Mouse (Mus musculus): ENCODE measurements around the gene Aldh6a1. TPM values are rescaled to one million over a fixed set of nuclear protein-coding genes. Genes with fewer than 3 reads are reported as not detected.

Aldh6a1 gene
- polyA plus RNA-seq, 1 experiment from 2014 or later = 27.3 TPM

- no peak for ATAC-seq (ENCODE audit: low FRiP score, low read depth)
- 95% methylated on average over 4 of the region's 4 CpGs for WGBS
Observed at GRCm38 (mm10) chr12:84392681-84393080, 58.1 kb downstream of the Aldh6a1 start.

GRCm38 (mm10) chr12:84390336-84390735 lies 60.5 kb downstream of the Aldh6a1 start:
- no peak for ATAC-seq (ENCODE audit: low FRiP score, low read depth)
- 83% methylated on average over 6 of the region's 6 CpGs for WGBS

More at GRCm38 (mm10) chr12:84392681-84393080, 58.1 kb downstream of the Aldh6a1 start:
- H3K36me3 ChIP-seq = no peaks in the 10 kb centered on the region
- H3K27me3 ChIP-seq = no peaks in the 10 kb centered on the region
- no peak overlapping the region for H3K9ac ChIP-seq (replicated peaks)
- H3K4me3 ChIP-seq = no peak overlapping the region
- no peak overlapping the region for H3K4me2 ChIP-seq (replicated peaks)
- H3K9me3 ChIP-seq = no peaks in the 10 kb centered on the region
- no peaks in the 10 kb centered on the region for H3K4me1 ChIP-seq
- no peak overlapping the region for H3K27ac ChIP-seq (replicated peaks)

GRCm38 (mm10) chr12:84388774-84389400 lies 61.9 kb downstream of the Aldh6a1 start:
- no peak overlapping the region for H3K27ac ChIP-seq (replicated peaks)
- H3K9ac ChIP-seq (replicated peaks) = no peak overlapping the region
- H3K27me3 ChIP-seq = no peaks in the 10 kb centered on the region
- no peaks in the 10 kb centered on the region for H3K36me3 ChIP-seq
- 78% methylated on average over 14 of the region's 14 CpGs for WGBS
- no peak for ATAC-seq (ENCODE audit: low FRiP score, low read depth)
- no peak overlapping the region for H3K4me3 ChIP-seq
- H3K9me3 ChIP-seq = no peaks in the 10 kb centered on the region
- no peak overlapping the region for H3K4me2 ChIP-seq (replicated peaks)
- no peaks in the 10 kb centered on the region for H3K4me1 ChIP-seq

More at GRCm38 (mm10) chr12:84390336-84390735, 60.5 kb downstream of the Aldh6a1 start:
- H3K9ac ChIP-seq (replicated peaks) = no peak overlapping the region
- no peaks in the 10 kb centered on the region for H3K9me3 ChIP-seq
- no peak overlapping the region for H3K4me2 ChIP-seq (replicated peaks)
- no peaks in the 10 kb centered on the region for H3K4me1 ChIP-seq
- H3K36me3 ChIP-seq = no peaks in the 10 kb centered on the region
- no peak overlapping the region for H3K27ac ChIP-seq (replicated peaks)
- no peaks in the 10 kb centered on the region for H3K27me3 ChIP-seq
- H3K4me3 ChIP-seq = no peak overlapping the region

- no peak overlapping the region for H3K4me3 ChIP-seq
- ATAC-seq (ENCODE audit: low FRiP score, low read depth) = no peak
- H3K4me2 ChIP-seq (replicated peaks) = no peak overlapping the region
- no peaks in the 10 kb centered on the region for H3K9me3 ChIP-seq
- no peaks in the 10 kb centered on the region for H3K4me1 ChIP-seq
- no peak overlapping the region for H3K27ac ChIP-seq (replicated peaks)
- H3K9ac ChIP-seq (replicated peaks) = no peak overlapping the region
- 81% methylated on average over 8 of the region's 8 CpGs for WGBS
- no peaks in the 10 kb centered on the region for H3K36me3 ChIP-seq
- H3K27me3 ChIP-seq = no peaks in the 10 kb centered on the region
Observed at GRCm38 (mm10) chr12:84388097-84388496, 62.7 kb downstream of the Aldh6a1 start.

GRCm38 (mm10) chr12:84385408-84385807 lies 65.4 kb downstream of the Aldh6a1 start:
- Histone ChIP-seq H3K27me3 (no peaks in the 10 kb centered on the region), H3K9me3 (no peaks in the 10 kb centered on the region), H3K4me2 (replicated peaks) (no peak overlapping the region), H3K4me1 (no peaks in the 10 kb centered on the region), H3K9ac (replicated peaks) (no peak overlapping the region), H3K36me3 (no peaks in the 10 kb centered on the region), H3K4me3 (no peak overlapping the region), H3K27ac (replicated peaks) (no peak overlapping the region)
- 92% methylated on average over 4 of the region's 4 CpGs for WGBS
- ATAC-seq (ENCODE audit: low FRiP score, low read depth) = no peak

- no peak for ATAC-seq (ENCODE audit: low FRiP score, low read depth)
- Histone ChIP-seq H3K4me2 (replicated peaks) (no peak overlapping the region), H3K9me3 (no peaks in the 10 kb centered on the region), H3K9ac (replicated peaks) (no peak overlapping the region), H3K4me1 (no peaks in the 10 kb centered on the region), H3K4me3 (no peak overlapping the region), H3K27me3 (no peaks in the 10 kb centered on the region), H3K36me3 (no peaks in the 10 kb centered on the region), H3K27ac (replicated peaks) (no peak overlapping the region)
- 87% methylated on average over 5 of the region's 5 CpGs for WGBS
Observed at GRCm38 (mm10) chr12:84384644-84385081, 66.1 kb downstream of the Aldh6a1 start.

GRCm38 (mm10) chr12:84382369-84382768 lies 68.4 kb downstream of the Aldh6a1 start:
- no peaks in the 10 kb centered on the region for H3K4me1 ChIP-seq
- no peaks in the 10 kb centered on the region for H3K36me3 ChIP-seq
- 89% methylated on average over 4 of the region's 4 CpGs for WGBS
- no peak overlapping the region for H3K4me3 ChIP-seq
- H3K27ac ChIP-seq (replicated peaks) = no peak overlapping the region
- ATAC-seq (ENCODE audit: low FRiP score, low read depth) = no peak
- H3K9ac ChIP-seq (replicated peaks) = no peak overlapping the region
- H3K27me3 ChIP-seq = no peaks in the 10 kb centered on the region
- H3K9me3 ChIP-seq = no peaks in the 10 kb centered on the region
- no peak overlapping the region for H3K4me2 ChIP-seq (replicated peaks)

Other genes with a start within 250 kb of the Aldh6a1 start
- gene Elmsan1, start 232.1 kb downstream of the Aldh6a1 start, polyA plus RNA-seq (2016; fragmentation: Nextera tagmentation; extraction: Ambion mirVana) = 6.5 and 6.6 TPM in 2 replicates
- gene Ptgr2, start 165.8 kb downstream of the Aldh6a1 start, polyA plus RNA-seq (2016; fragmentation: Nextera tagmentation; extraction: Ambion mirVana) = 15.2 and 18.1 TPM in 2 replicates
- 117 TPM in 2 replicates for gene Zfp410, start 134.2 kb downstream of the Aldh6a1 start, polyA plus RNA-seq (2016; fragmentation: Nextera tagmentation; extraction: Ambion mirVana)
- 37.2 and 46.5 TPM in 2 replicates for gene Coq6, start 89.3 kb downstream of the Aldh6a1 start, polyA plus RNA-seq (2016; fragmentation: Nextera tagmentation; extraction: Ambion mirVana)
- 12.3 and 14.2 TPM in 2 replicates for gene Fam161b, start 89.2 kb downstream of the Aldh6a1 start, polyA plus RNA-seq (2016; fragmentation: Nextera tagmentation; extraction: Ambion mirVana)
- 9.6 and 10.3 TPM in 2 replicates for gene Entpd5, start 42.0 kb downstream of the Aldh6a1 start, polyA plus RNA-seq (2016; fragmentation: Nextera tagmentation; extraction: Ambion mirVana)
- gene Bbof1, start 41.9 kb downstream of the Aldh6a1 start, polyA plus RNA-seq (2016; fragmentation: Nextera tagmentation; extraction: Ambion mirVana) = 2.6 and 2.7 TPM in 2 replicates
- 27.7 and 28.7 TPM in 2 replicates for gene Rnf113a2, start 33.8 kb downstream of the Aldh6a1 start, polyA plus RNA-seq (2016; fragmentation: Nextera tagmentation; extraction: Ambion mirVana)
- gene Lin52, start 418 bp upstream of the Aldh6a1 start, polyA plus RNA-seq (2016; fragmentation: Nextera tagmentation; extraction: Ambion mirVana) = 36.0 and 37.0 TPM in 2 replicates
- gene Vsx2, start 118.8 kb upstream of the Aldh6a1 start, polyA plus RNA-seq (2016; fragmentation: Nextera tagmentation; extraction: Ambion mirVana) = 0.84 and 0.92 TPM in 2 replicates
- gene Abcd4, start 166.4 kb upstream of the Aldh6a1 start, polyA plus RNA-seq (2016; fragmentation: Nextera tagmentation; extraction: Ambion mirVana) = 12.1 and 12.3 TPM in 2 replicates
- gene Vrtn, start 190.0 kb upstream of the Aldh6a1 start, polyA plus RNA-seq (2016; fragmentation: Nextera tagmentation; extraction: Ambion mirVana) = not detected in 2 replicates
- 0.82 and 1.5 TPM in 2 replicates for gene Syndig1l, start 247.8 kb upstream of the Aldh6a1 start, polyA plus RNA-seq (2016; fragmentation: Nextera tagmentation; extraction: Ambion mirVana)

All from midbrain, embryonic 12.5 days (tissue).